Mouse (Mus musculus) right cerebral cortex, postnatal 10 days (tissue): ENCODE data around the gene Gdpd5.

Experiments used
- DNase-seq, 2 experiments: peaks; one replicate each; pipeline ENCODE4 v3.0.0; 2021; ENCODE audit warnings: low spot score in 2 of 2

Gdpd5 gene

DNA sequence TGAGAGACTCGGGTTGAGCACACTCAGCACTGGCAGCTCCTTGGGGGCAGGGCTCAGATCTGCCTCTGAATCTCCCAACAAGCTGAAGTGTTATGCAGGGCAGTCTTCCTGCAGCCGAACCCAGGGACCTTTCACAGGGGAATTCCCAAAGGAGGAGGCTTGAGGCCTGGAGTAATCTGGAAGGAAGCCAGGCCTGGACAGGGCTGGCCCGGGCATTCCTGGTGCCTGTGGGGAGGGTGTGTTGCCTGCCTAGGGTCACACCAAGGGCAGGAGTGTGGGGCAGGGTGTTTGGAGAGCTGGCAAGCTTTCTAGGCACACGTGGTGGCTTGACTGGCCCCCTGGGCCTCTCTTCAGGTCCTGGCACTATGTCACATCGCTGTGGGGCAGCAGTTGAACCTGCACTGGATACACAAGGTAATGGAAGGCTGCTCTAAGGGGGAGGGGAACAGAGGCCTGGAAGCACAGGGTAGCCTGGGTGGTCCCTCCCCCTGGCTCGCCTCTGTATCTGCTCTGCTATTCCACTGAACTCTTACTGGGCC, 60.4 kb downstream of the Gdpd5 start:
- no peak for DNase-seq

GRCm38 (mm10) chr7:99443164-99443563, 62.0 kb downstream of the Gdpd5 start:
- DNase-seq, result no peak

DNA sequence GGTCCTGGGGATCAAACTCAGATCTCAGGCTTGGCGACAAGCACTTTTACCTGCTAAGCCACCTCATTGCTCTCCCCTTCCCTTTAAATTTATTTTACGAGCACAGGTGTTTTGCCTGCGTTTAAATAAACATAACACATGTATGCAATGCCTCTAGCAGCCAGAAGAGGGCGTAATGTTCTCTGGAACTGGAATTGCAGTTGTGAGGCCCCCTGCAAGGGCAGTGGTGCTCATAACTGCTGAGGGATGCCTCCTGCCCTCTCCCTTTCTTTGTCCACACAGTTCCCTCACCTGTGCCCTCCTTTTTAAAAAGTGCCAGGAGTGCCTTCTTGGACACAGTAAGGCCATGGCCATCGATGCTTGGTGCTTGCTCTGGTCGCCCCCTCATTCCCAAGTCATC, 62.8 kb downstream of the Gdpd5 start:
- no peak for DNase-seq

DNA sequence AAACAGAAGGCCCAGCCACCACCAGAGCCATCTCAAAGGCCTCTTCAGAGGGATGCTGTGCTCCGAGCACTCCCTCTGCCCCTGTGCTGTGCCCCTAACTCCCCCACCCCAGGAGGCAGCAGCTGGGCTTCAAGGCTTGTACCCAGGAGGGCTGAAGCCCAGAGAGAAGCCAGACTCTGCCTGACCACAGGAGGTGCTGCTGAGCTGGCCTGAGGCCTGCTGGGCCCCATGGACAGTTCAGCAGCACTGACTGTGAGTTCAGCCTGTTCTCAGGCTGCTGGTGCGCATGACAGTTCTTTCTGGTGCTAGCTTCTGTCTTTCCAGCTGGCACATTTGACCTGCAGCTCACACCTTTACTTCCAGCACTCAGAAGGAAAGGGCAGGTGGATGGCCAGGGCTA, 64.6 kb downstream of the Gdpd5 start:
- DNase-seq, result no peak

DNA sequence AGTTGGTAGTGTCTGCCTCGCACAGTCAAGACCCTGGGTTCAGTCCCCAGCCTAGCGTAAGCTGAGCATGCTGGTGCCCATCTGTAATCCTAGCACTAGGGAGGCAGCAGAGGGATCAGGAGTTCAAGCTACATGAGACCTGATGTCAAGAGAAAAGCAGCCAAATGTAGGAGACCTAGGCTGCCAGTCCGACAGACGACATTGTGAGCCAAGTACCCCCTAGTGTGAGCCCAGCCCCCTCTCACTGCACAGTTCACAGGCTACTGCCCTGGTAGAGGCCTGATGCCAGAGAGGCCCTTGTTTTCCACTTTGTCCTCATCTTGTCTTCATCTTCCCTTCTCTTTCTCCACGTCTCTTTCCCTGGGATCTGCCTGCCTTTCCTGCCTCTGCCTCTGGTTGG, 66.1 kb downstream of the Gdpd5 start:
- no peak for DNase-seq

- no peak for DNase-seq
Measured at GRCm38 (mm10) chr7:99448619-99449018, 67.4 kb downstream of the Gdpd5 start.

- DNase-seq, result no peak
Measured at GRCm38 (mm10) chr7:99449063-99449462, 67.8 kb downstream of the Gdpd5 start.

DNA sequence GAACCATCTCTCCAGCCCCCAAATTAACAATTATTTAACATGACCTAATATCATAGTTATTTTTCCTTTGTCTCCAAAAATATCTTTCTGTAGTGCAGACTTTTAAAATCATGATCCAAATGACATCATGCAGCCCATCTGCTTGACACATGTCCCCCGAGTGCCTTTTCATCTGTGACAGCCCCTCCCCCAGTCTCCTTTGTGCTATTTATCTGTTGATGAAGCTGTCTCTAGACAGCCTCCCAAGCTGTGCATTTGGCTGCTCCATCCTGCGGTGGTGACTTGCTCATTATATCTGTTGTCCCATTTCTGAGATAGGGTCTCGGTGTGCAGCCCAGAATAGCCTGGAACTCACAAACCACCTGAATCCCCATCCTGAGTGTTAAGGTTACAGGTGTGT, 68.5 kb downstream of the Gdpd5 start:
- DNase-seq, result no peak

GRCm38 (mm10) chr7:99450703-99451102, 69.5 kb downstream of the Gdpd5 start:
- DNase-seq, result peak; percentile 82 to 83

DNA sequence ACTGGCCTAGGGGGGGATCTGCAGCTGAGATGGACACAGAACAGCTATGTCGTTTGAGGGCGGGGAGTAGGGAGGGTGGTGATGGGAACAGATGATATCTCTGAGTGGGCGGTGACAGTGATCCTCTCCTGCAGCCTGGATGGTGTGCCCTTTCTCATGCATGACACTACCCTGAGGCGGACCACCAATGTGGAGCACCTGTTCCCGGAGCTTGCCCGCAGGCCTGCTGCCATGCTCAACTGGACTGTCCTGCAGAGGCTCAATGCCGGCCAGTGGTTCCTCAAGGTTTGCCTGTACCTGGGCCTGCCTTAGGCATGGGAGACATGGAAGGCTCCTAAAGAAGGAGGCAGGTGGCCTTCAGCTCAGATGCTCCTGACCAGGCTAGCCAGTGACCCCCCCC, 71.6 kb downstream of the Gdpd5 start:
- no peak for DNase-seq

DNA sequence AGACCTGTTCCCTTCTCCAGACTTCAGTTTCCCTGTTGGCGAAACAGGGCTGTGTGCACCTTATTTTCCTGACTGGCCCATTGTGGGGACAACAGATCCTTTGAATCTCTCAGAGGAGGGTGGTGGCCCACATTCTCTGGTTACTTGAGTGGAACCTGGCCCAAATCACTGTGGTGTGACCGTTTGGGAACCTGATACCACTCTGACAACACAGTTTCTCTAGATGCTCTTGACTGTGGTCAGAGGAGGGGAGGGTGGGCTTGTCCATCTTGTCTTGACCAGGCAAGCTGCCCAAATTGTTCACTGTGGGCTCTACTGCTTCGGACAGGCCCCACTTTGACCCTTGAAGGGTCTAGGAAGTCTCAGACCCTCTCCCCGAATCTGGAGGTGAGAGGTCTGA, 72.8 kb downstream of the Gdpd5 start:
- DNase-seq, result no peak

DNA sequence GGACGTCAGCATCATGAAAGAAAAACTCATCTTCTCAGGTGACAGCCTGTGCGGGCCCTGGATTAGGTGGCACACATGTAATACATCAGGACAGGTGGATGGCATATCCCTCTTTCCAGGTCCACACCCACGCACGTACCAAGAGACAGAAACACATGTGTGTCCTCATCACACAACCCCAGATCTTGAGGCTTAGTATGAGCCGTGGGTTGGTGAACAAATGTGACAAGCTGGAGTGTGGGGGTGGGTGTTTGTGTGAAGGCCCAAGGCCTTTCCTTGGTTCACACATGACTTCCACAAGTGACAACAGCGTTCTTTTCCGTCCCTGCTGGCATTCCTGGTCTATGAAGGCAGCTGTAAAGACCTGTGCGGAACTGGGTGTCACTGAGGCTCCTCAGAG, 77.6 kb downstream of the Gdpd5 start:
- peak in 1 of 2 experiments; percentile 62 for DNase-seq

GRCm38 (mm10) chr7:99459888-99460652, 78.9 kb downstream of the Gdpd5 start:
- DNase-seq, result no peak

- no peak for DNase-seq
Measured at GRCm38 (mm10) chr7:99463120-99463519, 81.9 kb downstream of the Gdpd5 start.

DNA sequence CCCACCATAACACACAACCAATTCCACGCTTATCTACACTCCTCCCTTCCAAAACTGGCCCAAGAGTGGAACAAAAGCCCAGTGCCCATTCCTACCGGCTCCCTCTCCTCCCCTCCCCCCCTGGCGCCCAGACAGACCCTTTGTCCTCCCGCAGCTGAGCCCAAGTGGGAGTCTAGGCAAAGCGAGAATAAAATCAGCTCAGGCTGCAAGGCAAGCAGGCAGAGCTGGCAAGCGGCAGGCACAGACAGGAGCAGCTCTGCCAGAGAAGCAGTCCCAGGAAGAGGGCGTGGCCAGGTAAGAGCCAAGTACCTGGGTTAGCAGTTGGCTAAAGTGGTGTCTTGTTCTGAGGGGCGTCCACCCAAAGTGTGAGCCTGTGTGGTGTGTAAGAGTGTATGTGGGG, 84.6 kb downstream of the Gdpd5 start, which contains the start of gene Klhl35:
TSS of gene Klhl35 (plus strand) at position 194 of the 400 bp plus-strand sequence.
- peak; percentile 59 to 76 for DNase-seq

- DNase-seq, result peak; percentile 62 to 72
Measured at GRCm38 (mm10) chr7:99467916-99468282, 86.7 kb downstream of the Gdpd5 start.

GRCm38 (mm10) chr7:99468283-99469132, 87.3 kb downstream of the Gdpd5 start:
- DNase-seq, result peak; percentile 86 to 91

- peak; percentile 24 to 72 for DNase-seq
Measured at GRCm38 (mm10) chr7:99469680-99470405, 88.6 kb downstream of the Gdpd5 start.

GRCm38 (mm10) chr7:99471578-99471977, 90.4 kb downstream of the Gdpd5 start:
- DNase-seq, result peak; percentile 20 to 26

DNA sequence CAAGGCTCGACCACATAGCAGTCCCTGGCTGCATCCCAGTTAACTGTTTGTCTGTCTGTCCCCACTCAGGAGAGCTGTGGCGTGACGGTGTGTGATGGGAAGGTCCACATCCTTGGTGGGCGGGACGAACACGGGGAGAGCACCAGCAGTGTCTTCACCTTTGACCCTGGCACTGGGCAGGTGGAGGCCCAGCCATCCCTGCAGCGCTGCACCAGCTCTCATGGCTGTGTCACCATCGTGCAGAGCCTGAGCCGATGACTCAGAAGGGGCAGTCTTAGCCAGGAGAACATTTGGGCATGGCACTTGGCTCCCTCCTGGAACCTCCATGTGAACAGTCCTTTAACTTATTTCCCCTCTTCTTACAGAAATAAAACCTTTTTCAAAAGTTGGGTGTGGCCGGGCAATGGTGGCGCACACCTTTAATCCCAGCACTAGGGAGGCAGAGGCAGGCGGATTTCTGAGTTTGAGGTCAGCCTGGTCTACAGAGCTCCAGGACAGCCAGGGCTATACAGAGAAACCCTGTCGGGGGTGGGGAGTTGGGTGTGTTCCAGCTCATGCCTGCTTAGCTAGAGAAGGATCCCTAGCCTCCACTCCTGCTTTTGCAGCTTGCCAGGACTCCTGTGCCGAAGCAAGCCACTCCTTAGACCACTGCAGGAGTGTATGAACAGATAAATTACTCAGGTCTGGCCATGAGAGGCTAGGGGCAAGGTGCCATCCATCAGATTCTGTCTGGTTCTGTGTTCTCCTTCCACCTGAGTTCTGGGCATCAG, 92.6 kb downstream of the Gdpd5 start:
- peak; percentile 47 to 59 for DNase-seq
